Mouse (Mus musculus): ENCODE results near the gene Slco2a1. TPM values are rescaled to one million over a fixed set of nuclear protein-coding genes. Genes with fewer than 3 reads are reported as not detected.

Slco2a1 gene
- polyA plus RNA-seq, 1 experiment from 2014 or later: 6.5 TPM

DNA sequence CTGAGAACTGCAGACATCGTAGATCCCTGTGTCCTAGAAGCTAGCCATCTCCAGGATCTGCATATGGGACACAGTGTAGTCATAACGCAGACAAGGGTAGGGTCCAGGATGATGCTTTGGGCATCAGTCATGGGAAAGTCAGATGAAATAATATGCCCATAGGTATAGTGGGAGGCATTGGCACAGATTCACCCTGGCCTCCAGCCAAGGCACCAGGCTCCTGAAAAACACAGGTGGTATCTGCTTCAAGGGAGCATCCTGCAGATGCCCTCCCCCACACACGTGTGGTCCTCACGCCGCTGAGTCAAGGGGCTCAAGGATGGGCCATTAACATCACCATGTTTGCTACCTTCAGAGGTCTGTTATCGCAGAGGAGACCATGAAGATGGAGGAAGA is 83.7 kb downstream of the Slco2a1 start:
- Histone ChIP-seq H3K9me3 (ENCODE audit: control insufficient read depth, low read length) (no peaks in the 10 kb centered on the region), H3K27ac (replicated peaks in 1 of 2; ENCODE audit: control insufficient read depth in 1 of 2, insufficient read depth in 1 of 2, low read depth in 2 of 2, low read length in 2 of 2) (no peak overlapping the region), H3K4me2 (ENCODE audit: low read length) (no peak overlapping the region), H3K4me3 (ENCODE audit: control insufficient read depth in 1 of 2, insufficient read depth in 1 of 2, low read depth in 1 of 2, low read length in 2 of 2) (no peak overlapping the region), H3K36me3 (ENCODE audit: control insufficient read depth, insufficient read depth, low read length) (no peaks in the 10 kb centered on the region), H3K27me3 (ENCODE audit: control insufficient read depth, insufficient read depth, low read length) (no peaks in the 10 kb centered on the region), H3K4me1 (ENCODE audit: control insufficient read depth in 2 of 2, insufficient read depth in 2 of 2, low read length in 2 of 2) (peaks cover 4 to 6% of the 10 kb centered on the region in 2 experiments; a peak in 1 of 4 replicates), H3K9ac (ENCODE audit: low read length) (no peak overlapping the region)
- ATAC-seq (ENCODE audit: insufficient number of reproducible peaks, insufficient read depth, low FRiP score, low read depth): no peak
- WGBS: 83% methylated on average over 6 of the region's 6 CpGs

DNA sequence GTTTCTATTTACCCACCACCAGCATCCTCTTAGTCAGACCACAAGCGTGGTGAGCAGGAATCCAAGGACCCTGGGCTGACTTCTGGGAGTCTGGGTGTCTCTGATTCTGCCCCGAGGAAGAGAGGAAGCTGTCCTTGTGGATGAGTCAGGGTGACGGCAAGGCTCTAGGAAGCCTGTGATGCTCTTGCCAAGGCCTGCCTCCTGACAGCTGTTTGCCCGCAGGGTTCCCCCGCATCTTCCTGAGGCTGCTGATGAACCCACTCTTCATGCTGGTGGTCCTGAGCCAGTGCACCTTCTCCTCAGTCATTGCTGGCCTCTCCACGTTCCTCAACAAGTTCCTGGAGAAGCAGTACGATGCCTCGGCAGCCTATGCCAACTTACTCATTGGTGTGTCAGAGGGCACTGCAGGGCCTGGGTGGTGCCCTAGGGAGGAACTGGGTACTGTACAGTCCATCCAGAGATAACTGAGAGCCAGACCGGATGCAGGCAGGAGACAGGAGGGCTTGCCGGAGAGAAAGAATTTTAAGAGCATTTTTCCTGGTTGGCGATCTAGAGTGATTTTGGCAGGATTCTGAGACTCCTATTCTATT is 84.5 kb downstream of the Slco2a1 start:
- H3K27me3 ChIP-seq (ENCODE audit: control insufficient read depth, insufficient read depth, low read length): no peaks in the 10 kb centered on the region
- H3K4me3 ChIP-seq (ENCODE audit: control insufficient read depth in 1 of 2, insufficient read depth in 1 of 2, low read depth in 1 of 2, low read length in 2 of 2): no peak overlapping the region
- no peak overlapping the region for H3K4me2 ChIP-seq (ENCODE audit: low read length)
- no peak overlapping the region for H3K9ac ChIP-seq (ENCODE audit: low read length)
- no peaks in the 10 kb centered on the region for H3K36me3 ChIP-seq (ENCODE audit: control insufficient read depth, insufficient read depth, low read length)
- WGBS: 65% methylated on average over 11 of the region's 11 CpGs
- peaks cover 6 to 9% of the 10 kb centered on the region in 2 experiments; a peak in 1 of 4 replicates for H3K4me1 ChIP-seq (ENCODE audit: control insufficient read depth in 2 of 2, insufficient read depth in 2 of 2, low read length in 2 of 2)
- H3K27ac ChIP-seq (replicated peaks in 1 of 2; ENCODE audit: control insufficient read depth in 1 of 2, insufficient read depth in 1 of 2, low read depth in 2 of 2, low read length in 2 of 2): no peak overlapping the region
- ATAC-seq (ENCODE audit: insufficient number of reproducible peaks, insufficient read depth, low FRiP score, low read depth): no peak
- no peaks in the 10 kb centered on the region for H3K9me3 ChIP-seq (ENCODE audit: control insufficient read depth, low read length)

DNA sequence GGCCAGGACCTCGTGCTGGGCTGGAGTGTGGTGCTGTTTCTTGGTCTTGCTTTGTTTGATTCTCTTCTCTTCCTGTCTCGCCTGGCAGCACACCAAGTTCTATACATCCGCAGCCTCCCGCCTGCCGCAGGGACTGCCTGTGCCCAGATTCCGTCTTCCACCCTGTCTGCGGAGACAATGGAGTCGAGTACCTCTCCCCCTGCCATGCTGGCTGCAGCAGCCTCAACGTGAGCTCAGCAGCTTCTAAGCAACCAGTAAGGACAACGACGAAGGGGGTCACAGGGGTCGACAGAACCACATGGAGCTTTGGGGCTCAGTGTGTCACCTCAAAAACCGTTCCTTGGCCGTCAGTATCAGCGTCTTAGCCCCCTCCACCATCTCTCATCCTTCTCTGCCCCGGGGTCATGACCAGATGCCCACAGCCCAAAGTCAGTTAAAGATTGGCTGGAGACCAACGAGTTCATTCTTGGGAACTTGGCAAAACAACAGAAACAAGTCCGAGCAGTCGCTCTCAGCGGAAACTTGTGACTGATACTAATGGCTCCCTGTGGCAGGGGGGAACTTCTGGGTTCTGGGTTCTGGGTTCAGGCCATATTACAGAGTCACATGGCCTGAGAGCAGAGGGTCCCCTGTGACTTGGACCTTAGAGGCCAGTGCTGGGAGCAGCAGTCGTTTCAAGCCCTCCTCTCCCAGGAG is 88.5 kb downstream of the Slco2a1 start:
- no peaks in the 10 kb centered on the region for H3K36me3 ChIP-seq (ENCODE audit: control insufficient read depth, insufficient read depth, low read length)
- 60% methylated on average over 21 of the region's 21 CpGs for WGBS
- H3K4me2 ChIP-seq (ENCODE audit: low read length): no peak overlapping the region
- H3K4me1 ChIP-seq (ENCODE audit: control insufficient read depth in 2 of 2, insufficient read depth in 2 of 2, low read length in 2 of 2): peaks cover 3 to 10% of the 10 kb centered on the region in 2 experiments; a peak in 1 of 4 replicates
- H3K9ac ChIP-seq (ENCODE audit: low read length): no peak overlapping the region
- peak; percentile 52; the same call in 1 of the 2 replicates for ATAC-seq (ENCODE audit: insufficient number of reproducible peaks, insufficient read depth, low FRiP score, low read depth)
- H3K9me3 ChIP-seq (ENCODE audit: control insufficient read depth, low read length): no peaks in the 10 kb centered on the region
- H3K4me3 ChIP-seq (ENCODE audit: control insufficient read depth in 1 of 2, insufficient read depth in 1 of 2, low read depth in 1 of 2, low read length in 2 of 2): no peak overlapping the region
- H3K27ac ChIP-seq (replicated peaks in 1 of 2; ENCODE audit: control insufficient read depth in 1 of 2, insufficient read depth in 1 of 2, low read depth in 2 of 2, low read length in 2 of 2): peak overlapping the region; percentile 38 to 55; a peak in 3 of 4 replicates
- H3K27me3 ChIP-seq (ENCODE audit: control insufficient read depth, insufficient read depth, low read length): no peaks in the 10 kb centered on the region

DNA sequence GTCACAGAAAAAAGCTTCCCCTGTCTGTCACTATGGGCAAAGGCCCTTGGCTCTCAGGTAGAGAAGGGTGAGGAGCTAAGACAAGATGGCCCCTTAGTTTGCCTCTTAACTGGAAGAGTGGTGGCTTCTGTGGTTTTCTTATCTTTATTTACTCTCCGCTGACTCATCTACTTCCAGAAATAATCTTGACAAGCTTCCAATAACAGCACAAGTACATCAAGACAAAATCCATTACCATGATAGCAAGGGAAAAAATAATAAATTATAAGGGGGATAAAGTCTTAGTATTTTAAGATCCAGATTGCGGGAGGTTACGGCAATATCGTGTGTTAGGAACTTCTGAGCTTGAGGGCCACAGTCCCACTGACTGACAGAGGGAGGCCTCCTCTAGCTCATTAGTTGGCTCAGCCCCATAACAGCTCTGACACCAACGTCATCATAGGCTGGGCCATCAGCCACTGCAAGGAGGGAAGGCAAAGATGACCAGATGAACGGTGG is 89.7 kb downstream of the Slco2a1 start:
- H3K36me3 ChIP-seq (ENCODE audit: control insufficient read depth, insufficient read depth, low read length): no peaks in the 10 kb centered on the region
- H3K9ac ChIP-seq (ENCODE audit: low read length): no peak overlapping the region
- no peak overlapping the region for H3K27ac ChIP-seq (replicated peaks in 1 of 2; ENCODE audit: control insufficient read depth in 1 of 2, insufficient read depth in 1 of 2, low read depth in 2 of 2, low read length in 2 of 2)
- no peaks in the 10 kb centered on the region for H3K9me3 ChIP-seq (ENCODE audit: control insufficient read depth, low read length)
- peaks cover 4 to 10% of the 10 kb centered on the region in 2 experiments; a peak in 1 of 4 replicates for H3K4me1 ChIP-seq (ENCODE audit: control insufficient read depth in 2 of 2, insufficient read depth in 2 of 2, low read length in 2 of 2)
- no peak for ATAC-seq (ENCODE audit: insufficient number of reproducible peaks, insufficient read depth, low FRiP score, low read depth)
- H3K4me3 ChIP-seq (ENCODE audit: control insufficient read depth in 1 of 2, insufficient read depth in 1 of 2, low read depth in 1 of 2, low read length in 2 of 2): no peak overlapping the region
- no peaks in the 10 kb centered on the region for H3K27me3 ChIP-seq (ENCODE audit: control insufficient read depth, insufficient read depth, low read length)
- H3K4me2 ChIP-seq (ENCODE audit: low read length): no peak overlapping the region
- WGBS: 75% methylated on average over 6 of the region's 6 CpGs

- Histone ChIP-seq H3K4me3 (ENCODE audit: control insufficient read depth in 1 of 2, insufficient read depth in 1 of 2, low read depth in 1 of 2, low read length in 2 of 2) (no peak overlapping the region), H3K9me3 (ENCODE audit: control insufficient read depth, low read length) (no peaks in the 10 kb centered on the region), H3K36me3 (ENCODE audit: control insufficient read depth, insufficient read depth, low read length) (no peaks in the 10 kb centered on the region), H3K27ac (replicated peaks in 1 of 2; ENCODE audit: control insufficient read depth in 1 of 2, insufficient read depth in 1 of 2, low read depth in 2 of 2, low read length in 2 of 2) (no peak overlapping the region), H3K27me3 (ENCODE audit: control insufficient read depth, insufficient read depth, low read length) (no peaks in the 10 kb centered on the region), H3K4me2 (ENCODE audit: low read length) (no peak overlapping the region), H3K9ac (ENCODE audit: low read length) (no peak overlapping the region), H3K4me1 (ENCODE audit: control insufficient read depth in 2 of 2, insufficient read depth in 2 of 2, low read length in 2 of 2) (peaks cover 9 to 12% of the 10 kb centered on the region in 2 experiments; a peak in 1 of 4 replicates)
- WGBS: 81% methylated on average over 3 of the region's 3 CpGs
- no peak for ATAC-seq (ENCODE audit: insufficient number of reproducible peaks, insufficient read depth, low FRiP score, low read depth)
Observed at GRCm38 (mm10) chr9:103080211-103080610, 91.7 kb downstream of the Slco2a1 start.

DNA sequence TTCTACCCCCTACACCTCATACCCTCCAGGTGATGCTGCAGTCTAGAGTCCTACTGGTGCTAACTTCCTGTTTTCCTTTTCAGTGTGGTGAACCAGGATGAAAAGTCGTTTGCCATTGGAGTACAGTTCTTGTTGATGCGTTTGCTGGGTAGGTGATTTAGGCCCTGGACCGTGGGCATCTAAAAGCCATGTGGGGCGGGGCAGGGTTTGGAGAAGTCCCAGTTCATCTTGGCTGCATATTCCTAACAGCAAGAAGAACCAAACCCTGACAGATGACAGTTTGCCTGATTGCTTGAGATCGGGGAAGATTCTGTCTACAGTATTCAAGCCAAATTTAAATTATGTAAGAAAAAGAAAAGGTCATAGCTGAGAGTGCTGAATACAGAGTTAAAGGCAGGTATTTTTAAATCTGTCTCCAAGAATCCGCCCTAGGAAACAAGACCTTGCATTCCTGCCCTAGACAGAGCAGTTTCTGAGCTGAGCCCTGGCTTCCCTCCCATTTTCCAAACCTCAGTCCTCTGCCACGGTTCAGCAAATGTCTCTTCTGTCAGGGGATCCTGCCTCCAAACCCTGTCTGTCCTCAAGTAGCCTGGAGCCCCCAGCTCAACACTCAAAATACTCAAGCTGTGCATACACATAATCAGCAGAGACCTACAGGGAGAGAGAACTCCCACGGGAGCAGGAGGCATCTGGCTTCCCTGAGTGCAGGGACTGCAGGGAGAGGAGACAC is 93.9 kb downstream of the Slco2a1 start:
- Histone ChIP-seq H3K9me3 (ENCODE audit: control insufficient read depth, low read length) (no peaks in the 10 kb centered on the region), H3K27ac (replicated peaks in 1 of 2; ENCODE audit: control insufficient read depth in 1 of 2, insufficient read depth in 1 of 2, low read depth in 2 of 2, low read length in 2 of 2) (no peak overlapping the region), H3K4me3 (ENCODE audit: control insufficient read depth in 1 of 2, insufficient read depth in 1 of 2, low read depth in 1 of 2, low read length in 2 of 2) (no peak overlapping the region), H3K36me3 (ENCODE audit: control insufficient read depth, insufficient read depth, low read length) (no peaks in the 10 kb centered on the region), H3K9ac (ENCODE audit: low read length) (no peak overlapping the region), H3K4me1 (ENCODE audit: control insufficient read depth in 2 of 2, insufficient read depth in 2 of 2, low read length in 2 of 2) (peaks cover 6 to 9% of the 10 kb centered on the region in 2 experiments; a peak in 1 of 4 replicates), H3K4me2 (ENCODE audit: low read length) (no peak overlapping the region), H3K27me3 (ENCODE audit: control insufficient read depth, insufficient read depth, low read length) (no peaks in the 10 kb centered on the region)
- ATAC-seq (ENCODE audit: insufficient number of reproducible peaks, insufficient read depth, low FRiP score, low read depth): no peak
- WGBS: 59% methylated on average over 8 of the region's 8 CpGs

DNA sequence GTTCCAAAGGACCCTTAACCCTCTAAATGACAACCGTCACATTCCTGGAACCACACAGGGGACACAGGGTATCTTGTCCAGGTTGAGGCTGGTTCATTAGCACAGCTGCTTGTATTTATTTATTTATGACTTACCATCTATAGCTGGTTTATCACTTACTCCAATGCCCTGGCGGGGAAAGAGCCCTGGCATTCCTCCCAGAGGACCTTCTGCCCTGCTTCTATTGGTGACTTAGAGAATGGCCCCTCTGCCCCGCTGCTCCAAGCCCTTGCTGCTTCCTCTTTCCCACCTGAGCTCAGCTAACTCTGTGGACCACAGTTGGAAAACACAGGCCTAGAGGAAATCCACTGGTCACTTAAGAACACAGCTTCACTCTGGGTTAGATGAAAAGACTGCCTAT is 94.9 kb downstream of the Slco2a1 start:
- H3K4me3 ChIP-seq (ENCODE audit: control insufficient read depth in 1 of 2, insufficient read depth in 1 of 2, low read depth in 1 of 2, low read length in 2 of 2): no peak overlapping the region
- H3K9me3 ChIP-seq (ENCODE audit: control insufficient read depth, low read length): no peaks in the 10 kb centered on the region
- H3K9ac ChIP-seq (ENCODE audit: low read length): no peak overlapping the region
- ATAC-seq (ENCODE audit: insufficient number of reproducible peaks, insufficient read depth, low FRiP score, low read depth): no peak
- H3K4me2 ChIP-seq (ENCODE audit: low read length): no peak overlapping the region
- H3K36me3 ChIP-seq (ENCODE audit: control insufficient read depth, insufficient read depth, low read length): no peaks in the 10 kb centered on the region
- no peaks in the 10 kb centered on the region for H3K27me3 ChIP-seq (ENCODE audit: control insufficient read depth, insufficient read depth, low read length)
- no peak overlapping the region for H3K27ac ChIP-seq (replicated peaks in 1 of 2; ENCODE audit: control insufficient read depth in 1 of 2, insufficient read depth in 1 of 2, low read depth in 2 of 2, low read length in 2 of 2)
- H3K4me1 ChIP-seq (ENCODE audit: control insufficient read depth in 2 of 2, insufficient read depth in 2 of 2, low read length in 2 of 2): peaks cover 3 to 6% of the 10 kb centered on the region in 2 experiments; a peak in 1 of 4 replicates
- WGBS: 71% methylated on average over 3 of the region's 3 CpGs

Data from heart, embryonic 14.5 days (tissue).